Mouse (Mus musculus): ENCODE measurements around the gene Casq2. TPM values are rescaled to one million over a fixed set of nuclear protein-coding genes. Genes with fewer than 3 reads are reported as not detected.

Gene Casq2
- polyA plus RNA-seq, 1 experiment from 2014 or later = 2.0 TPM

DNA sequence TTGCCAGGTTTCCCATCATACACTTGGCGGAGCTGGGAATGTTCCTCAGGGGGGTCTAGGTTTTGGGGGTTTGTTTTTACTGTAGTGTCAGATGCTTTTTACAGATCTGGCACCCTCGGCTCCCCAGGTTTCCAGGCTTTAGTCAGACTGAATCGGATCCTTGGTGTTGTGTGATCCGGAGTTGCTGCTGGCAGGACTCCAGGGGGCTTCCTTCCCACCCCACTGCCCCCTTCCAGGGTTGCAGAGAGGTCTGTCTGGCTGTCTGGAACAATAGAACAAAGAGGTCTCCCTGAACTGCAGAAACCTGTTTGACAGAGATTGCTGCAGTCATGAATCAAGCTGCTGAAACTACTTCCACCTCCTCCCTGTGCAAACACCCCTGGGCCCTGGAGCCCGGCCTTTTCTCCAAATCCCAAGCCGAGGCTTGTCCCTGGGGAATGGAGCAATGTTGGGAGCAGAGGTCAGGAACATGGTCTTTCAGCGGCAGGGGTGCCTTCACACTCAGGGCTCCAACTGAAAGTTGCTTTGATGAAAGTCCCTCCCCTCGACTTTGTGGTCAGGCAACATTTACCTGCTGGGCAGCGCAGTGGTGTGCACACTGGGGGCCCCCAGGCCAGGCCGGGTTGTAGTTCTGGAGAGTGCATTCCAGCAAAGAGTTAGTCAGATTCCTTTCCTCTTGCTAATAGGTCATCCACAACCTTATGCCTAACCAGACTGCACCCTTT lies 49.3 kb downstream of the Casq2 start:
- DNase-seq (no peak), ATAC-seq (ENCODE audit: low read depth) (no peak)
- Histone ChIP-seq H3K9ac (no peak overlapping the region), H3K27ac (no peak overlapping the region), H3K27me3 (peaks cover 14% of the 10 kb centered on the region; the same call in 1 of the 2 replicates), H3K4me3 (replicated peaks) (no peak overlapping the region), H3K36me3 (no peaks in the 10 kb centered on the region), H3K9me3 (replicated peaks) (no peaks in the 10 kb centered on the region), H3K4me2 (no peak overlapping the region), H3K4me1 (replicated peaks) (peaks cover 18% of the 10 kb centered on the region)
- 32% methylated on average over 10 of the region's 10 CpGs for WGBS (ENCODE audit: insufficient replicate concordance)

- H3K27ac ChIP-seq = no peak overlapping the region
- H3K4me2 ChIP-seq = no peak overlapping the region
- H3K36me3 ChIP-seq = no peaks in the 10 kb centered on the region
- no peak for ATAC-seq (ENCODE audit: low read depth)
- peaks cover 14% of the 10 kb centered on the region; the same call in 1 of the 2 replicates for H3K27me3 ChIP-seq
- DNase-seq = no peak
- no peaks in the 10 kb centered on the region for H3K9me3 ChIP-seq (replicated peaks)
- no peak overlapping the region for H3K9ac ChIP-seq
- H3K4me3 ChIP-seq (replicated peaks) = no peak overlapping the region
- WGBS (ENCODE audit: insufficient replicate concordance) = 74% methylated on average over 10 of the region's 10 CpGs
- H3K4me1 ChIP-seq (replicated peaks) = peaks cover 16% of the 10 kb centered on the region
These were observed 50.9 kb downstream of the Casq2 start for GRCm38 (mm10) chr3:102137158-102137557.

- no peak for DNase-seq
- ATAC-seq (ENCODE audit: low read depth) = no peak
- H3K36me3 ChIP-seq = no peaks in the 10 kb centered on the region
- peaks cover 33% of the 10 kb centered on the region for H3K4me1 ChIP-seq (replicated peaks)
- no peak overlapping the region for H3K9ac ChIP-seq
- no peak overlapping the region for H3K4me2 ChIP-seq
- H3K27ac ChIP-seq = no peak overlapping the region
- WGBS (ENCODE audit: insufficient replicate concordance) = 86% methylated on average over 6 of the region's 6 CpGs
- no peak overlapping the region for H3K4me3 ChIP-seq (replicated peaks)
- no peaks in the 10 kb centered on the region for H3K9me3 ChIP-seq (replicated peaks)
- peaks cover 14% of the 10 kb centered on the region; the same call in 1 of the 2 replicates for H3K27me3 ChIP-seq
These were observed 52.7 kb downstream of the Casq2 start for GRCm38 (mm10) chr3:102138899-102139298.

GRCm38 (mm10) chr3:102140606-102141005 lies 54.4 kb downstream of the Casq2 start:
- Histone ChIP-seq H3K27me3 (peaks cover 10% of the 10 kb centered on the region; the same call in 1 of the 2 replicates), H3K4me3 (replicated peaks) (no peak overlapping the region), H3K4me1 (replicated peaks) (peaks cover 46% of the 10 kb centered on the region), H3K9ac (no peak overlapping the region), H3K4me2 (no peak overlapping the region), H3K9me3 (replicated peaks) (no peaks in the 10 kb centered on the region), H3K36me3 (no peaks in the 10 kb centered on the region), H3K27ac (no peak overlapping the region)
- ATAC-seq (ENCODE audit: low read depth) (no peak), DNase-seq (no peak)
- WGBS (ENCODE audit: insufficient replicate concordance) = 83% methylated on average over 6 of the region's 6 CpGs

GRCm38 (mm10) chr3:102141451-102141850 lies 55.2 kb downstream of the Casq2 start:
- no peaks in the 10 kb centered on the region for H3K9me3 ChIP-seq (replicated peaks)
- ATAC-seq (ENCODE audit: low read depth) (no peak), DNase-seq (no peak)
- H3K4me2 ChIP-seq = no peak overlapping the region
- no peak overlapping the region for H3K4me3 ChIP-seq (replicated peaks)
- H3K27me3 ChIP-seq = peaks cover 9% of the 10 kb centered on the region; the same call in 1 of the 2 replicates
- H3K27ac ChIP-seq = no peak overlapping the region
- no peaks in the 10 kb centered on the region for H3K36me3 ChIP-seq
- 59% methylated on average over 2 of the region's 2 CpGs for WGBS (ENCODE audit: insufficient replicate concordance)
- peaks cover 51% of the 10 kb centered on the region for H3K4me1 ChIP-seq (replicated peaks)
- no peak overlapping the region for H3K9ac ChIP-seq

- H3K4me2 ChIP-seq = no peak overlapping the region
- peaks cover 52% of the 10 kb centered on the region for H3K4me1 ChIP-seq (replicated peaks)
- H3K9ac ChIP-seq = no peak overlapping the region
- H3K27ac ChIP-seq = no peak overlapping the region
- no peak overlapping the region for H3K4me3 ChIP-seq (replicated peaks)
- no peak for ATAC-seq (ENCODE audit: low read depth)
- no peaks in the 10 kb centered on the region for H3K36me3 ChIP-seq
- H3K9me3 ChIP-seq (replicated peaks) = no peaks in the 10 kb centered on the region
- WGBS (ENCODE audit: insufficient replicate concordance) = 75% methylated on average over 6 of the region's 6 CpGs
- DNase-seq = no peak
- H3K27me3 ChIP-seq = peaks cover 9% of the 10 kb centered on the region; the same call in 1 of the 2 replicates
These were observed 55.7 kb downstream of the Casq2 start for GRCm38 (mm10) chr3:102141893-102142292.

- H3K27me3 ChIP-seq = peaks cover 7% of the 10 kb centered on the region; the same call in 1 of the 2 replicates
- ATAC-seq (ENCODE audit: low read depth) (no peak), DNase-seq (no peak)
- H3K4me1 ChIP-seq (replicated peaks) = peaks cover 61% of the 10 kb centered on the region
- WGBS (ENCODE audit: insufficient replicate concordance) = 90% methylated on average over 4 of the region's 4 CpGs
- H3K36me3 ChIP-seq = no peaks in the 10 kb centered on the region
- no peaks in the 10 kb centered on the region for H3K9me3 ChIP-seq (replicated peaks)
- H3K4me2 ChIP-seq = peak overlapping the region; percentile 58; the same call in 1 of the 2 replicates
- peak overlapping the region; percentile 91 for H3K27ac ChIP-seq
- H3K9ac ChIP-seq = no peak overlapping the region
- no peak overlapping the region for H3K4me3 ChIP-seq (replicated peaks)
These were observed 56.7 kb downstream of the Casq2 start for GRCm38 (mm10) chr3:102142947-102143346.

- Histone ChIP-seq H3K27ac (peak overlapping the region; percentile 91), H3K27me3 (peaks cover 6% of the 10 kb centered on the region; the same call in 1 of the 2 replicates), H3K4me1 (replicated peaks) (peaks cover 65% of the 10 kb centered on the region), H3K9me3 (replicated peaks) (no peaks in the 10 kb centered on the region), H3K4me3 (replicated peaks) (no peak overlapping the region), H3K36me3 (no peaks in the 10 kb centered on the region), H3K9ac (peak overlapping the region; percentile 49; the same call in 1 of the 2 replicates), H3K4me2 (peak overlapping the region; percentile 58)
- DNase-seq = peak; percentile 65
- 15% methylated on average over 3 of the region's 3 CpGs for WGBS (ENCODE audit: insufficient replicate concordance)
- peak; percentile 77 for ATAC-seq (ENCODE audit: low read depth)
These were observed 57.3 kb downstream of the Casq2 start for GRCm38 (mm10) chr3:102143536-102143935.

DNA sequence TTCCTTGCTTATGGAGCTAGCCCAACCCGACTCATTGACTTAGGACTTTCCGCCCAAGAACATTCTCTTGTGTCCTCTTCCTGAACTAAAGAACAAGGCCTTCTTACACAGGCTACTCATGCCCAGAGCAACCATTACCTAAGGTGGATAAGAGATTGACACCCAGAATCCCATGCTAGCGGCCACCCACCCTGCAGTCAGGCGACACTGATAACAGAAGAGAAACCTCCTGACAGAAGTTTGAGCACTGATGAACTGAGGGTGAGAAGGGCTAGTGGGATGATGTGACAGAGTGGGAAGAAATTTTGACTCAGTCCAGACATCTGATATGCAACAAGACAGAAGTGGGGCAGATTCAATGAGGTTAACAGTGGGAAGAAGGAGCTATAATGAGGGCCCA lies 58.2 kb downstream of the Casq2 start:
- peak; percentile 76 for DNase-seq
- WGBS (ENCODE audit: insufficient replicate concordance) = 45% methylated on average over 4 of the region's 4 CpGs

DNA sequence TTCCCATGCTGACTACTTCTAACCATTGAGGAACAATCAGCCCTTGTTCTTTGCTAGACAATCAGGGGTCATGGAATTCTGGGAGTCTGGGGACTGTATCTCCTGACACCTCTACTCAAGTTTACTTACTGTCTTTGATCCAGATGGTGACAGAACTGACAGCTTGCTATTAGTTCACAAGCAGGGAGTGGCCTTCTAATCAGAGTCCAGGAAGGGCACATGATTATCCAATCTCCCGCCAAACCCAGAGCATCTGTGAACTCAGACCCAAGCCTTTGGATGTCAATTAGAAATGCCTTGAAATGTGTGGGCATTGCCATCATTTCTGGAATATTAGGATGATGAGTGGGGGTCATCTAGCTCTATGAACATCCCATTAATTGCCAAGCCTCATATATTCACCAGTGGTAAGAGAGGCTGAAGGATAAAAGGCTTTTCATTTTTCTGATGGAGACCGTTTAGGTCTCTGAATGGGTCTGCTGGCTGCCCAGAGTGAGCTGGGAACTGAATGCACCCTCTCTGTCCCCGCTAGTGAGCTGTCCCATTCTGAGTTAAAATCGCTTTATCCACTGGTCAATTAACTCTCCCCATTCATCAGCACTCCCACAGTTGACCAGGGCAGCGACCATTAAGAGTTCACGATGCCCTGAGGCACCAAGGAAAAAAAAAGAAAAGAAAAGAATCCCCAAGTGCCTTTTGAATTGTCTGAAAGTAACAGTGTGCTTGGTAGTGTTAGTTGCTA lies 59.6 kb downstream of the Casq2 start:
- Histone ChIP-seq H3K36me3 (no peaks in the 10 kb centered on the region), H3K9me3 (replicated peaks) (no peaks in the 10 kb centered on the region), H3K9ac (peak overlapping the region; percentile 37; the same call in 1 of the 2 replicates), H3K4me2 (peak overlapping the region; percentile 58), H3K4me3 (replicated peaks) (no peak overlapping the region), H3K4me1 (replicated peaks) (peaks cover 74% of the 10 kb centered on the region), H3K27ac (peak overlapping the region; percentile 91), H3K27me3 (no peaks in the 10 kb centered on the region)
- 65% methylated on average over 6 of the region's 6 CpGs for WGBS (ENCODE audit: insufficient replicate concordance)
- DNase-seq = no peak
- ATAC-seq (ENCODE audit: low read depth) = peak; percentile 54

More for the DNA sequence above, 58.2 kb downstream of the Casq2 start:
- Histone ChIP-seq H3K9ac (peak overlapping the region; percentile 49), H3K4me1 (replicated peaks) (peaks cover 72% of the 10 kb centered on the region), H3K27ac (peak overlapping the region; percentile 91), H3K9me3 (replicated peaks) (no peaks in the 10 kb centered on the region), H3K4me3 (replicated peaks) (no peak overlapping the region), H3K27me3 (peaks cover under 1% of the 10 kb centered on the region; the same call in 1 of the 2 replicates), H3K4me2 (peak overlapping the region; percentile 58), H3K36me3 (no peaks in the 10 kb centered on the region)
- ATAC-seq (ENCODE audit: low read depth) = peak; percentile 93

- H3K36me3 ChIP-seq = no peaks in the 10 kb centered on the region
- no peak overlapping the region for H3K4me2 ChIP-seq
- no peak overlapping the region for H3K9ac ChIP-seq
- DNase-seq = no peak
- H3K4me1 ChIP-seq (replicated peaks) = peaks cover 74% of the 10 kb centered on the region
- H3K27me3 ChIP-seq = no peaks in the 10 kb centered on the region
- no peak for ATAC-seq (ENCODE audit: low read depth)
- H3K9me3 ChIP-seq (replicated peaks) = no peaks in the 10 kb centered on the region
- no peak overlapping the region; the same call in 1 of the 2 replicates for H3K27ac ChIP-seq
- 81% methylated on average over 6 of the region's 6 CpGs for WGBS (ENCODE audit: insufficient replicate concordance)
- H3K4me3 ChIP-seq (replicated peaks) = no peak overlapping the region
These were observed 60.2 kb downstream of the Casq2 start for GRCm38 (mm10) chr3:102146428-102146827.

Data from liver, embryonic 13.5 days (tissue).